Mouse (Mus musculus): ENCODE data around the gene Bak1. TPM values are rescaled to one million over a fixed set of nuclear protein-coding genes. Genes with fewer than 3 reads are reported as not detected.

The Bak1 gene
- total RNA-seq, 2 experiments from 2014 or later = 18.0 to 20.0 TPM

DNA sequence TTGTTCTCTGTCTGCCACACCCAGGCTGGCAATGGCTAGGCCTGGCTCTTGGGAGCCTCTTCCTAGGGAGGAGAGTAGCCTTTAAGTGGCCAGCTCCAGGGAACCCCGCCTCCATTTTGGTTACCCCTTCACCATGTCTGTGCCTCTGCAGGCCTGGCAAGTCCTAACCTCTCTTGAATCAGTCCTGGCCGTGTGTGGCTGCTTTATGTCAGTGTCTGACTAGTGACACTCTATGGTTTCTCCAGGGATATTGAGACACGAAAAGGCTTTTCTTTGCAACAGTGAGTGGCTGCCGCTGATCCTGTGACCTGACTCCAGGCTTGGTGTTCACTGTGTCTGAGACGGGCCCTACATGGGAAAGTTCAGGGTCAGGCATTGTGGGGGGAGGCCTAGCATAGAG is 22.0 kb upstream of the Bak1 start:
- DNase-seq (ENCODE audit: low spot score) = no peak

DNA sequence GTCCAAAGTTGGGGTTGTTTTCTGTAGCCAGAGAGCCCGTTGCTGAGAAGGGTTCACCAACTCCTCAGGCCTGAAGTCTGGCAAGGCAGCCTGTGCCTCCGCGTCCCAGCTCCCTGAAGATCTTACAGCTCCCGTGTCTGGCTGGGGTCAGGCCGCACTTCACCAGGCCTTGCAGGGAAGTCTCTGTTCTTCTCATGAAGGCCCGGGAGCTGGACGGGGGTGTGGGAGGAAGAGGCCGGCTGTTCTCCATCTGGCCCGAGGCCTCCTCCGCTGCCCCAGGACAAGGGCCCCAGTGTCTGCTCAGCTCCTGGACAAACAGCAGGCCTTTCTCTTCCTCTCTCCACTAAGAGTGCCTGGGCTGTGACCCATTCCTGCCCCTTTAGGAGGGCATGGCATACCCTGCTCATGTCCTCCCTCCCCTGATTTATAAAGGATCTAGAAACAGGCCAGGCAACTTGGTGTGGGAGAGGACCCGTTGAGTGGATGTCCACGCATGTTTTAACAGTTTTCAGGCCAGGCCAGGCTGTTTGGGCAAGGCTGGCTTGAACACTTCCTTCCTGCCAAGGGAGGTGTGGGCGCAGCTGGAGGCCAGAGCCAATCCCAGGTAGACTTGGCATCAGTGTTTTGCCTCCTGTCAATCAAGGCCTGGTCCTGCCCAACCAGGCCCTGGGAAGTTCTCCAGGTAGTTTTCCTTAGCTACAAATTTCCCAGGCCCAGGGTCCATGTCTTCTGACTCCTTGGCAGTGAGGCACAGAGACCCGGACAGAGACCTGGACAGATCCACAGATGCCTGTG is 19.8 kb upstream of the Bak1 start:
- no peak for DNase-seq (ENCODE audit: low spot score)

DNA sequence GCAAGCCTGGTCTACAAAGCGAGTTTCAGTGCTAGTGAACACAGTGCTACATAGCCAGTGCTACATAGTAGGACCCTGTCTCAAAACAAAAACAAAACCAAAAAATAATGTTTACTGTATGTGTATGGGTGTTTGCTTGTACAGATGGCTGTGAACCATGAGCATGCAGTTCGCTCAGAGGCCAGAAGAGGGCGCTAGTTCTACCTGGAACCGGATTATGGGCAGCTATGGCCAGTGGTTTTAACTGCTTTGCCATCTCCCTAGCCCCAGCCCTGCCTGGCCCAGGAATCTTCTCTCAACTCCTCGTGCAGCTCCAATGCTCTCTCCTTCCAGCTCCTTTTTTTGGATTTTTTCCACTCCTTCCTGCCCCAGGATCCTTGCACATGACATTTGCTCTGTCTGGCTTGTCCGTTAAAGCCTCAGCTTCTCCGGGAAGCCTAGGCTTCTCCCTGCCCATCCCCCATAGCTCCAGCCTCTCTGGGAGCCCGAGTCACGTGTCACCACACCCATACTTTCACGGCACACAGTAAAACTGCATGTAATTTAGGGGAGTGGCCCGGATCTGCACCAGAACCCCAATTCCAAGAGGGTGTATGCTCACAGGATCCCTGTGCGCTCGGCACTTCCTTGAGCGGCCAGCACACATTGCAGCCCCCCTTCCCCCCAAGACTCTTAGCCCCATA is 19.1 kb upstream of the Bak1 start:
- DNase-seq (ENCODE audit: low spot score) = no peak

DNA sequence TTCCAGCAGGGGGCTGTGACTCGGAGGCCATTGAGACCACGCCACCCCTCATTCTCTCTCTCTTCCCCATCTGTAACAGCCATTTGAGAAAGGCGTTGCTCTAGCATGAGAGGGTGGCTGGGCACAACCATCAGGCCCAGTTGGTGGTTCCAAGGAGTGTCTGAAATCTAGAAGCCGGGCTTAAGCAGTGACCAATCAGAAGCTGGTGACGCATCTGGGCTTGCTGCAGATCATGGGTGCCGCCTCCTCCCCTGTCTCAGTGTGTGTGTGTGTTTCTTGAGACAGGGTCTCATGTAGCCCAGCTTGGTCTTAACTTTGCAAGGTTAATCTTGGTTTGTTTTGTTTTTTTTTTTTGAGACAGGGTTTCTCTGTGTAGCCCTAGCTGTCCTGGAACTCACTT is 16.4 kb upstream of the Bak1 start:
- DNase-seq (ENCODE audit: low spot score) = no peak

DNA sequence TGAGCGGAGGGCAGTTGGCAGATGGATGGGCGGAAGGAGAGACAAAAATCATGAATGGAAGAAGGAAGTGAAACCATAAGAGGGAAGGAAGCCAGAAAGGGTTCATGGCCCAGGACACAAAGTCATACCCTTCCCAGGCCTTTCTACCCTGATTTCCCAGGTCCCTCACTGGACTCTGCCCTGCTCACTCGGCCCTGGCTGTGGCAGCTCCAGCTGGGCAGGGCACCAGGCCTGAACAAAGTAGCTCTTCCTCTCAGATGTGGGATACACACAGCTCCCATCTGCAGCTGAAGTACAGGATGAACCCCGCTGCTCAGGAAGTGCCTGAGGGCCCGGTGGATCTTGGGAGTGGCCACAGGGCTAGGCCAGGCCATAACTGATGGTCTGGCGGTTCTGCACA is 14.0 kb upstream of the Bak1 start:
- DNase-seq (ENCODE audit: low spot score) = no peak

DNA sequence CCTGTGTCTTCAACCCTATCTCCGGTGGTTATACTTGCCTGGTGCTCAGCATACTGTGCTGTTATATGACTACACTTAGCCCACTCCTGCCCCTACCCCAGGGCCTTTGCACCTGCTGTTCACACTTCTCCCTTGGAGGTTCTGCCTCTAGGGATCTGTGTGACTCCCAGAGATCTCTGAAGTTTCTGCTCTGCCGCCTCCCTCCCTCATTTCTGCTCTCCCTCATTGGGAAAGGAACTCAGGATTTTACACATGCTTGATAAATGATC is 12.9 kb upstream of the Bak1 start:
- DNase-seq (ENCODE audit: low spot score) = no peak

DNA sequence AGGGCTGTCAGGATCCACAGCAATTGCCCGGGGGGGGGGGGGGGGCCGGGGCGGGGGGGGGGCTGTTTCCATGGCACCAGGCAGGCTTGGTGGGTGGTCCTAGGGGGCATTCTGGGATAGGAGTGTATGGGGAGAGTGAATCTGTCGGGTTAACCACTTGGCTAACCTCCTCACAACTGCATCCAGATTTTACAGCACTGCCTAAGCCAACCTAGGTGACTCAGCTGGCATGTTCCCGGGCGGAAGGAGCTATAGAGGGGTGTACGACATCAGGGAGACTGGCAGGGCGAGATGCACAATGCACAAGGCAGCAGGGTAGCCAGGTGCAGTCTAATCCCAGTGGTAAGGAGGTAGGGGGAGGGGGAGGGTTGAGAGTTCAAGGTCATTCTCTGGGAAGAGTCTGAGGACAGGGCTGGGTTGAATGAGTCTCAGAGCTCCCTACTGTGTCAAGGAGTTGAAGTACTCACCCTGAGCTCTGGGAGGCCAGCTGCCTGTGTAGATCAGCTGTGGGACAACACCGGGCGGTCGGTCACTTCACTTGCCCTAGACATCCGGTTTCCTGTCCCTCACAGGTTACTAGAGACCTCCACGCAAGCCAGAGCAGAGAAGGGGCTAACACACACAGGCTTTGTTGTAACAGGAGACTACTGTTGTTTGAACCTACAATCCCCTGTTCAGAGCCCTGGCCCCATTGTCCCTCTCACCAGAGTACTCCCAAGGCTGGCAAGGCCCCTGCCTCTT is 12.4 kb upstream of the Bak1 start:
- no peak for DNase-seq (ENCODE audit: low spot score)

DNA sequence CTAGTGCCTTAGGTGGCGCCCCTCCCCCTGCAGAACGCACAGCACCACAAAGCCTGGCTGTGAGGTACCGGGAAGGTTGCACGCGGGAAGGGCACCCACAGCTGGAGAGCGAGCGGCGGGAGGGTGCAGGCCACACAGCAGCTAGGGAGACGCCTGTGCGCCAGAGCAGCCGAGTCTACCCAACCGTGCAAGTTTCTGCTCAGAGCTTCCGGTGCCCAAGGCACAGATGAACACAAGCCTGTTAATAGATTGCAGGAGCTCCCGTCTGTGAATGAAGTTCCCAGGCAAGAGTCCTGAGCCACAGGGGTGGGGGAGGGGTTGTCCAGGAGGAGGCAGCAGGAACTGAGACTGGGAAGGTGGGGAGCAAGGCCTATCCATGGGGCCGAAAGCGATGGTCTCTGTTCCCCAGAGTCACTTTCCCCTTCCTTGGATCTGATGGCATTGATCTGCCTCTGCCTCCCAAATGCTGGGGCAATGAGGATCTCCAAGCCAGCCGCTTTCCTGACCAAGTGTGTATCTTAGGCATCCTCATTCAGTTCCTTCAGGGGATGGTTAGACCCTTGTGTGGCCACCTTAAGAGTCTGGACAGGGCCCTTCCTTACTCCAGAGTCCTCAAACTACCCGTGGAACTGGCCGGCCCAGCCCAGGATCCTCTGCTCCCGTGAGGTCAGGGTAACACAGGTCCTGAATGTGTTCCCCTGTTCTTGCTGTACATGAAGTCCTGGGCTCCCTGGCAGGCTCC is 11.7 kb upstream of the Bak1 start:
- DNase-seq (ENCODE audit: low spot score) = no peak

DNA sequence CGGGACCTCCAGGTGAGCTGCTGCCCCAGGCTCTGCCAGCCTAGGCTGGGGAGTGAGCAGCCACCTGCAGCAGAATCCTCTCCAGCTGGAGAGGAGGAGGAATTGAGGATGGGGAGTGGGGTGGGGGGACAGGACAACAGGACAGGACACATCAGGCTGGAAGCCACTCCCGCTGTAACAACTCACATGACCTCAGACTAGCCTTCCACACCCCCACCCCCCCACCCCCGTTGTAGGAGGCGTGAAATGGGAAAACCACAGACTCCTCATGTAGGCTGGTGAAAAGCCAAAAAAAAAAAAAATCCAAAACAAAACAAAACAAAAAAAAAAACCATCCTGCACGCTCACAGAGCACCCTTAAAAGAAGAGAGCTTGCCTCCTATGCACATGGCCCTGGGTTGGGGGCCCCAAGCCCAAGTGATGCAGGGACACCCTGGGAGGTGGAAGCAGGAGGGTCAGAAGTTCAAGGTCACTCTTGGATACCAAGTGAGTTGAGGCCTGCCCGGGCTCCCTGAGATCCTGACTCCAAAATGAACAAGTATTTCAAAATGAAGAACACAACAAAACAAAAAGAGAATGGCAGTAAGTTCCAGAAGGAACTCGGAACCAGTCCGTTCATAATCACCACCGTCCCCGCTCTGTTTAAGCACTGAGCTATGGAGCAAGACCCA is 10.8 kb upstream of the Bak1 start:
- DNase-seq (ENCODE audit: low spot score) = no peak

DNA sequence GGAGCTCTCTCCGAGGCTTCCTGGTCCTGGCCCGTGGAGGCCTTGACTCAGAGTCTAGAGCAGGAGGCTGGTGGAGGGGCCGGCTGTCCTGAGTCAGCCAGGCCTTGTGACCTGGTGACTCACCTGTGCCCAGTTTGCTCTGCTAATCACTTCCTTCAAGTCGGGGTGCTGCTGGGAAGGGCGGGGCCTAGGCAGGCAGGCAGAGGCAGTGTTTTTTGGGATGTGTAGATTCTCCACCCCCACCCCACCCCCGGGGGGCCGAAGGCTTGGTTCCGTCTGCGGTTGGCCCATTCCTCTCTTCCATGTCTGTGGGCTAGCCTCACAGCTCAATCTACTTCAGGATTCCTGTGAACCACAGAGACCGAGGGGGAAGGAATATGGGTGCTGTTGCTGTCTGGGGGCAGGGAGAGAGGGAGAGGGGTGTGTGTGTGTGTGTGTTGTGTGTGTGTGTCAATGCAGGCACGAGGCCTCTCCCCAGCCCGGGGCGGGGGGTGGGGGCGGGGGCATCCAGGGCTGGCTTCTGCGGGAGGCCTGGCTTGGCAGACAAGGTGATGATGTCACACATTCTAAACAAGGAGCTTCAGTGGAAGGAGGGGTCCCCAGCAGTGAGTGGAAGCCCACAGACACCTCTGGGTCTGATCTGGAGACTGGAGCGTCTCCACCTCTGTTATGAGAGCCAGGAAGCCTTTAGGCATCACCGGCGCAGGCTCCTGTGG is 9.7 kb upstream of the Bak1 start:
- no peak for DNase-seq (ENCODE audit: low spot score)

DNA sequence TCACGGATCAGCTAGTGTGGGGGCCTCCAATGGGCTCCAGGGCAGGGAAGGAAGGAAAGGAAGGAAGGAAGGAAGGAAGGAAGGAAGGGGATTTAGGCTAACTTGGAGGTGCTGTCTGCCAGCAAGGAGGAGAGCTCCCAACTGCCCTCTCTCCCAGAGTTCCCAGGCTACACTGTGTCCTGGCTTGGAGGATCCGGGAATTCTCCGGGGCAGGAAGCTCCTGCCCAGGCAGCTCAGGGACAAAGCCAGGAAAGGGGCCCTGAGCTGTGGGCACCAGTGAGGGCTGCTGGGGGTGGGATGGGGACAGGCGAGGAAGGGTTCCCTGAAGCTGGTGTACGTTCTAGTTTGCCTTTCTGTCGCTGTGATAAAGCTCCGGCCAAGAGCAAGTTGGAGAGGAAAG is 7.7 kb upstream of the Bak1 start:
- no peak for DNase-seq (ENCODE audit: low spot score)

DNA sequence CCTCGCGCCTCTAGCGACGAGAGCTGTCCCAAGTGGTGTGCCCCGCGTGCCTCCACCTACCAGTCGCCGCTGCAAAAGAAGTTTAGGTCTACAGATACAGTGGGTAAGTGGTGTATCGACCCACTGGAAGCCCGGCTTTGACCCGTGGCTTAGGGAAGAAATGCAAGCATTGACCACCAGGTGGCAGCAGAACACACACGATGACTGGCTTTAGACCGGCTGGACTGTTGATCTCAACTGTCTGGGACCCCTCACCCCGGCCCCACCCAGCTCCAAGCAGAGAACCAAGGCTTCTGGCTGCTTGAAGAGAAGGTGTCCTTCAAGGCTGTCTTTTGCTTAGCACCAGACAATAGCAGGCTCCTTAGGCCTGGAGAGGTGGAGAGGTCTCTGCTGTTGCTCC is 4.1 kb upstream of the Bak1 start:
- DNase-seq (ENCODE audit: low spot score) = peak; percentile 76

DNA sequence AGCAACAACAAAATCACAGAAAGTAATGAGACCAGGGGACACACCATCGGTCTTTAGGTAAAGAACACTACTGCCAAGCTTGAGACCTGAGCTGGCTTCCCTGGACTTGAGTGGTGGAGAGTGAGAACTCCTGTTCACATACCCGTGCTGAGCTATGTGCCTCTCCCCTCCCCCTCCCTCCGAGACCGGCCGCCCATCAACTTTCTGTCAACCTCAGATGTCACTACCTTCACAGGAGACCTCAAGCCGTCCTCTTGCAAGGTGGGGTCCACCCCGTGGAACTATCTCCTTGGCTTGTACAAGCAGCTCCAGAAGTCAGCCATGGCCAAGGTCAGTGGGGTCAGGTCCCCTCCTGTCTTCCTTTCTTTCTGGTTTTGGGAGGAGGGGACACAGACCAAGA is 3.5 kb upstream of the Bak1 start:
- DNase-seq (ENCODE audit: low spot score) = no peak

DNA sequence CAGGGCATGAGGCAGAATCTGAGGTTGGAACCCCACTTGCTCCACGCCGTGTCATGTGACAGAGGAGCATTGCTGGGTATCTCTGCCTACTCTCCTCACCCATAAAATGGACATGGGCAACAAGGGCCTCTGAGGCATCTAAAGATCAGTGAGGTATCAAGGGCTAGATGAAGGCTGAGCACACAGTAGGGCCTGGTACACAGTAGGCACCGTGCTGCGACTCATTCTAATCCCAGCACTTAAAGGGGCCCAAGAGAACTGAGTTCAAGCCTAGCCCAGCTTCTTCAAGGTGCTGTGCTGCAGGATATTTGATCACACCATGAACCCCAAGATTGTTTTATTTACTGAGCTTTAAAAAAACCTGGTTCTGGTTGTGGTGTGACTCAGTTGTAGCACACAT is 2.1 kb upstream of the Bak1 start:
- no peak for DNase-seq (ENCODE audit: low spot score)

DNA sequence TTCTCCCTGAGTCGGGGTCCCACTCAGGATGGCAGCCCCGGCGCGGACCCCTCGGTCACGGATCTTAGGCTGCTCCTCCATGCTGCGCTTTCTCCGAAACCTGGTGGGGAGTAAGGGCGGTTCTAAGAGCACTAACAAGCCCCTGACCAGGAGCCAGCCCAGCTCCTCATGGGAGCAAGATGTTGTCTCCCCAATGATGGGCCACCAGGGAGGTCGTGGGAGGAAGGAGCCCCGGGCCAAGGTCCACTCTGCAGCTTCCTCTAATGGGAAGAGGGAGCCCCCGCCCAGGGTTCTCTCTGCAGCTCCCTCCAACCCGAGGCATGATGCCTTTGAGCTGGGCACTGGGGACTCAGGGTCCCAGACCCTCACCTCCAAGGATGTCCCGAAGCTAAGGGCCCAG is 622 bp upstream of the Bak1 start:
- no peak for DNase-seq (ENCODE audit: low spot score)

DNA sequence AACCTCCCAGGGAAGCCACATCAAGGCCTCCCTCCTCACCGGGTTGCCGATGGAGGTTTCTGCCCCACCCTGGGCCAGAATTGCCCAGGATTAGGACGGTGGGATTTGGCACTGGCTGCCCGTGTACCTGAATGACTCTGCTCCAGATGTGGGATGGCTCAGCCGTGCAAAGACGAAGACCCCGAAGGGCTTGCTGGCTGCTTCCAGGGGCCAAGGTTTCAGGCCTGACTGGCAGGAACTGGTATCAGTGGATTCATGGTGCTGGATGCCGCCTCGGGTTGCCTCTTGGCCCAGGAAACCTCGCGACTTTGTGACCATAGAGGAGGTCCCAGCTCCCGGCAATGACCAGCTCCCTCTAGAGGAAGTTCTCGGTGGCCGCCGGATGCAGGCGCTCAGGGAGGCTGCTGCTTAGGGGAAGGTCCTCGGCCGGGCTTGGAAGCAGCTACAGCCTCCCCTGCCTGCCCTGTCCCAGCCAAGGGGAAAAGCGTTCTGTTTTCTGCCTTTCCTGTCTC is 469 bp downstream of the Bak1 start:
- peak; percentile 92 for DNase-seq (ENCODE audit: low spot score)

DNA sequence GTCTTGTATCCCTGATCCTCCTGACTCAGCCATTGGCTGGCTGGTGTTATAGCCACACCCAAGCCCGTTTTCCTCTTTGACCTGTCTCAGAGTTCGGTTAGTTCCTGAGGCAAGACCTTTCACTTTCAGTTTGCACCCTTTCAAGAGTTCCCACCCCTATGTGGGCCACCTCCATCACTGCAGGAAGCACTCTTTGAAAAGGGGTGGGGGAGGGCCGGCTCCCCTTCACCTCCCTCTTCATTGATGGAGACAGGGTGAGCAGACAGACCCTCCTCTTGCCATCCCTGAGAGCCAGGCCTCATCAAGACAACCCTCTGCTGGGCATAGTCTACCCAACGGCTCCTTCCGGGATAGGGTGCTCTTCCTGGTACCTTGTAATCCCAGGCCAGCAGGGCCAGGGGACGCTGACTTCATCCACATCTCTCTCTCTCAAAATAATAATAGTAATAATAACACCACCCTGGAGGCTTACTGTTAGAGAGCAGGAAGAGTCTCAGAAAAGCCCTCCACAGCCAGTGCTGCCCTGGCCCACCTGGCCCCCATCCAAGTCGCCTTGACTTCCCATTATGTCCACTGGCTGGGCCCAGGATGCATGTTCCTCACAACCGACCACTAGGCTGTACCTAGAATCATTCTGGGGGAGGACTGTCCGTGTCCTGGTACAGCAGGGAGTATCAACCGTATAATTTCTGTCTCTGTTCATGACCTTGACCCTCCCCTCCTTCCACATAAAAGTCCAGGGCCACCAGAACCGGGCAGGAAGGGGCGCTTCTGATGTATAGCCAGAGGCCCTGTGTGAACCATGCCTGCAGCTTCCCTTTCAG is 1.1 kb downstream of the Bak1 start:
- peak; percentile 28 for DNase-seq (ENCODE audit: low spot score)

DNA sequence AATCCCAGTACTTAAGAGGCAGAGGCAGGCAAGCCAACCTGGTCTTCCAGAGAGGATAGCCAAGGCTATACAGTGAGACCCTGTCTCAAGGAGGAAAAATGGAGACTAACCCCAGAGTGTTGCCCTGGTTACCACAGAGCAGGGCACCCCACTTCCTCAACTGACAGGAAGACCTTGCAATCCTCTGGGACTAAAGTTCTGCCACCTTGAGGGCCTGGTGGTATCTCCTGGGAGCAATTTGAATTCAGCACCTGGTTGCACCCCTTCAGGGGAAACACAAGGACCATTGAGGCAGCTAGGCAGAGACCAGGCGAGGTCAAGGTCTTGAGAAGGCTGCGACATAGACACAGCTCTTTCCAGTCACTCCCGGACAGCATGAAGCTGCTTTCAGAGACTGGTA is 2.9 kb downstream of the Bak1 start:
- DNase-seq (ENCODE audit: low spot score) = no peak

DNA sequence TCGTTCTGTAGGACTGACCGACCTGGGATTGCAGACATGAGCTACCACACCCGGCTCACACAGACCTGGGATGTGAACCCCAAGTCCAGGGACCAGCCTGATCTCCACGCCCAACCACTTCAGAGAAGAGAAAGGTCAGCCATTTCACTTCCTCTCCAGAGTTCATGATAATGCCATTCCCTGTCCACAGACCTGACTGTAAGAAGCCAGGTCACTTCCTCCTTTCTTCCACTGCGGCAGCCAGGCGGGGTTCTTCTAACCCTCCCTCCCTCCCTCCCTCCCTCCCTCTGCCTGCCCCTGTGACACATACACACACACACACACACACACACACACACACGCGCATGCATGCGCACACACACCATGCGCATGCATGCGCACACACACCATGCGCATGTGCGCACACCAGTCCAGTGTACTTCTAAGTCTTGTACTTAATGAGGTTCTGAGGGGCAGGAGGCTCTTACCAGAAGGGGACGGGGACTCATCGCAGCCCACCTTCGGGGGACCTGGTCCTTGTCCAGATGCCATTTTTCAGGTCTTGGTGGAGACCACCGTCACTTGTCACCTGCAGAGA is 3.4 kb downstream of the Bak1 start:
- DNase-seq (ENCODE audit: low spot score) = no peak

Measured in gastrocnemius, adult 18-20 months (tissue).